Mouse (Mus musculus): Measurements from ENCODE around the gene Tmem185a.

DNA sequence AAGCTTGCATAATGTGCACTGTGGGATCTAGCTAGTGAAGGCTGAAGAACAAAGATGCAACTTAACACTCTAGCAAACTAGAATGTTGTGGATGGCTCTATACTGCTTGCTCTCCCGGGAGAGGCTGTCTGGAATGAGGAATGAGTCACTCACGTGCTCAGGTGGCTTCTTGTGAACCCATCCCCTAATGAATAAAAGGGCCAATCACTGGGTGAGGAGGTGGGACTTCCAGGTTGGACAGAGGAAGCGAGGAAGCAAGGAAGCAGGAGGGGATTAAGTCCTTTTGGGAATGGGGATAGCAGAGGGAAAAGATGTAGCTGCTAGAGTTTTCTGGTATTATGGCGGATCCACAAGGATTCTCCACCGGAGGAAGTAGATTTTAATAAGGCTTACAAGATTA lies 1.7 kb upstream of the Tmem185a start:
- TF ChIP-seq CTCF (IDR thresholded peaks at IDR 0.05; ENCODE audit: low read depth): no peak
- TF ChIP-seq EP300 (IDR thresholded peaks at IDR 0.05; ENCODE audit: low read depth): no peak
